Mouse (Mus musculus): Measurements from ENCODE around the gene Qrich1. TPM values are rescaled to one million over a fixed set of nuclear protein-coding genes. Genes with fewer than 3 reads are reported as not detected.

The Qrich1 gene
- polyA plus RNA-seq, 1 experiment from 2014 or later = 127 TPM

DNA sequence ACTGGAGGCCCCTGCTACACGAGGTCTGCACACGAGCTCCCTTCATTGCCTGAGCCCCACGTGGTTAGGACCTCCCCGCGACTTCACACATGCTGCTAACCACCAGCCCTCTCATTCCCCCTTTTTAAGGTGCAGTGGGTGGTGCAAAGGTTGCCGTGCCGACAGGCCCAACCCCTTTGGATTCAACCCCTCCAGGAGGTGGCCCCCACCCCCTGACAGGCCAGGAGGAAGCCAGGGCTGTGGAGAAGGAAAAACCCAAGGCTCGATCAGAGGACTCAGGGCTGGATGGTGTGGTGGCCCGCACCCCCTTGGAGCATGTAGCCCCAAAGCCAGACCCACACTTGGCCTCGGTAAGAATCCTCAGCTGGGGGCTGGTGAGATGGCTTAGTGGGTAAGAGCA, 21.7 kb upstream of the Qrich1 start:
- Histone ChIP-seq H3K27me3 (no peaks in the 10 kb centered on the region), H3K4me3 (no peak overlapping the region), H3K9ac (no peak overlapping the region), H3K9me3 (no peaks in the 10 kb centered on the region), H3K4me2 (no peak overlapping the region), H3K36me3 (peaks cover 77% of the 10 kb centered on the region), H3K4me1 (replicated peaks) (peaks cover 20% of the 10 kb centered on the region), H3K27ac (replicated peaks) (no peak overlapping the region)
- WGBS = 80% methylated on average over 10 of the region's 10 CpGs
- ATAC-seq (ENCODE audit: low FRiP score, low read depth) = no peak

DNA sequence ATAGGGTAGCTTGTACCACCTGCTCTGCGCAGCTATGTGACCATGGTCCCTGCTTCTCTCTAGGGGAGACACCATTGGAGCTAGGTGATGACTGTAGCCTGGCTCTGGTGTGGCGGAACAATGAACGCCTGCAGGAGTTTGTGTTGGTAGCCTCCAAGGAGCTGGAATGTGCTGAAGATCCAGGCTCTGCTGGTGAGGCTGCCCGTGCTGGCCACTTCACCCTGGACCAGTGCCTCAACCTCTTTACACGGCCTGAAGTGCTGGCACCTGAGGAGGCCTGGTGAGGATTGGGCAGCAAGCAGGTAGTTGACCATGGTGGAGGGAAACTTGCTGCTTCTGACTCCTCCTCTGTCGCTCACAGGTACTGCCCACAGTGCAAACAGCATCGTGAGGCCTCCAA, 17.4 kb upstream of the Qrich1 start:
- Histone ChIP-seq H3K36me3 (peaks cover 83% of the 10 kb centered on the region), H3K9ac (no peak overlapping the region), H3K4me1 (replicated peaks) (no peaks in the 10 kb centered on the region), H3K27ac (replicated peaks) (no peak overlapping the region), H3K4me2 (no peak overlapping the region), H3K27me3 (no peaks in the 10 kb centered on the region), H3K9me3 (no peaks in the 10 kb centered on the region), H3K4me3 (no peak overlapping the region)
- 95% methylated on average over 7 of the region's 7 CpGs for WGBS
- no peak for ATAC-seq (ENCODE audit: low FRiP score, low read depth)

GRCm38 (mm10) chr9:108499943-108500342, 16.7 kb upstream of the Qrich1 start:
- WGBS = 97% methylated on average over 15 of the region's 15 CpGs
- no peak for ATAC-seq (ENCODE audit: low FRiP score, low read depth)

DNA sequence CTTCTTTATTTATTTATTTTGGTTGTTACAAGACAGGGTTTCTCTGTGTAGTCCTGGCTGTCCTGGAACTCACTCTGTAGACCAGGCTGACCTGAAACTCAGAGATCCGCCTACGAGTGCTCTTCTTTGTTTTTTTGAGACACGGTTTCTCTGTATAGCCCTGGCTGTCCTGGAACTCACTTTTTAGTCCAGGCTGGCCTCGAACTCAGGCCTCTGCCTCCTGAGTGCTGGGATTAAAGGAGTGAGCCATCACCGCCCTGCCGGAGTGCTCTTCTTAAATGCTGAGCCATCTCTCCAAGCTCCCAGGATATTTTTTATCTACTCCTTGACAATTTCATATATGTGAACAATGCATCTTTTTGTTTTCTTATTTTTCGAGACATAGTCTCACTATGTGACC, 9.7 kb upstream of the Qrich1 start:
- peak overlapping the region; percentile 92 for H3K4me2 ChIP-seq
- peak overlapping the region; percentile 89 for H3K27ac ChIP-seq (replicated peaks)
- WGBS = 89% methylated on average over 7 of the region's 7 CpGs

More at GRCm38 (mm10) chr9:108499943-108500342, 16.7 kb upstream of the Qrich1 start:
- Histone ChIP-seq H3K4me3 (no peak overlapping the region), H3K27ac (replicated peaks) (no peak overlapping the region), H3K9me3 (no peaks in the 10 kb centered on the region), H3K4me1 (replicated peaks) (no peaks in the 10 kb centered on the region), H3K4me2 (no peak overlapping the region), H3K36me3 (peaks cover 76% of the 10 kb centered on the region), H3K9ac (no peak overlapping the region), H3K27me3 (no peaks in the 10 kb centered on the region)

DNA sequence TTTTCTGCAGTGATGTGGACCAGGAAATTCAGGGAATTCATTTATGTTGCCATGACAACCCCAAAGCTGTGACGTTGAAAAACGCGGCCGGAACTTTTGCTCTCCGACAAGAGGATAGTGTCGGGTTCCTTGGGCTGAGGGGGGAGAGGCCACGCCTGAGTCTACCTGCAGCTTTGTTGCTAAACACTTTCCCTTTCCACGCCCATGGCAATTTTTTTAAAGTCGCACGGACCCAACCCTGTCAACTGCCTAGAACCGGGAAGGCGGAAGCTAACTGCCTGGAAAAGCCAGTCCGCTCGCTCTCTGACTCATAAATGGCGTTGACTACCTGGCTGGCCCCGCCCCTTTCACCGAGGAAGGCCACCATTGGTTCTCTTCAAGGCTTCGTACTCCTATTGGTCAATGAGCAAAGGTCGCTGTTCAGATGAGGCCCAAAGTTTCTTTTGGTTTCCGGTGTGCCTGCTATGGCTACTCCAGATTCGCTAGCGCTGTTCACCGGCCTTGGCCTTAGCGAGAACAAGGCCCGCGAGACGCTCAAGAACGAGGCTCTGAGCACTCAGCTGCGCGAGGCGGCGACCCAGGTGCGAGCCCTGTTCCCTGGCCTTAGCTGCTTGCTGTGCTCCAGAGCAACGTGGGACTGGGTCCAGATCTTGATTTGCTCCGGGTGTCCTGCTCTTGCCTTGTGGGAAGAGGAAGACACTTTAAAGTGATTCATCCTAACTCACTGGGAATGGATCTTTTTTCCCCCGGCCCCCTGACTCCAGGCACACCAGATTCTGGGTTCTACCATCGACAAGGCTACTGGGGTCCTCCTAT, 8.8 kb upstream of the Qrich1 start, which contains the start of gene Qars:
Gene Qars (plus strand): TSS at position 88 of the 816 bp plus-strand sequence.
- peak; percentile 97 for ATAC-seq (ENCODE audit: low FRiP score, low read depth)

More for the DNA sequence above, 9.7 kb upstream of the Qrich1 start:
- H3K36me3 ChIP-seq = peaks cover 26% of the 10 kb centered on the region
- H3K4me3 ChIP-seq = peak overlapping the region; percentile 86; the same call in 1 of the 2 replicates
- no peak for ATAC-seq (ENCODE audit: low FRiP score, low read depth)
- H3K9ac ChIP-seq = peak overlapping the region; percentile 61; the same call in 1 of the 2 replicates
- peaks cover 20% of the 10 kb centered on the region for H3K4me1 ChIP-seq (replicated peaks)
- no peaks in the 10 kb centered on the region for H3K27me3 ChIP-seq
- H3K9me3 ChIP-seq = no peaks in the 10 kb centered on the region

DNA sequence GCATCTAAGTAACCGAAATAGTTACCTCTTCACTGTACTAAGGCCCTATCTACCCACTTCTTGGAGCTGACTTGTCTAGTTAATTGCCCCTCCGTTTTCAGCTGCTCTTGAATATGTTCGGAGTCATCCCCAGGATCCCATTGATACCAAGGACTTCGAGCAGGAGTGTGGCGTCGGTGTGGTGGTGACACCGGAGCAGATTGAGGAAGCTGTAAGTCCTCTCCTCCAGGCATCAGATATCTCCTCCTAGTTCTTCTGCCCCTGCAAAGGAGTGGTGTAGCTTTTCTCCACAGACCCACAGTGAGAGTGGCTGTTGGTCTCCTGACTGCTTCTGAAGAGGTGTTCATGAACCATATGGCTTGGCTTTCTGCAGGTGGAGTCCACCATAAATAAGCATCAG, 7.8 kb upstream of the Qrich1 start:
- H3K27ac ChIP-seq (replicated peaks) = no peak overlapping the region
- WGBS = 84% methylated on average over 7 of the region's 7 CpGs
- peak overlapping the region; percentile 61 for H3K9ac ChIP-seq
- H3K36me3 ChIP-seq = peaks cover 38% of the 10 kb centered on the region
- H3K9me3 ChIP-seq = no peaks in the 10 kb centered on the region
- H3K4me1 ChIP-seq (replicated peaks) = peaks cover 20% of the 10 kb centered on the region
- no peaks in the 10 kb centered on the region for H3K27me3 ChIP-seq
- peak overlapping the region; percentile 92 for H3K4me2 ChIP-seq
- H3K4me3 ChIP-seq = peak overlapping the region; percentile 86
- no peak for ATAC-seq (ENCODE audit: low FRiP score, low read depth)

More for the DNA sequence above, 8.8 kb upstream of the Qrich1 start, which contains the start of gene Qars:
- Histone ChIP-seq H3K4me2 (peak within 1 kb of the TSS; percentile 92), H3K27me3 (no peaks in the 10 kb centered on the region), H3K9me3 (no peaks in the 10 kb centered on the region), H3K9ac (peak within 1 kb of the TSS; percentile 61), H3K36me3 (peaks cover 32% of the 10 kb centered on the region), H3K4me3 (peak within 1 kb of the TSS; percentile 86), H3K27ac (replicated peaks) (peak within 1 kb of the TSS; percentile 89), H3K4me1 (replicated peaks) (peaks cover 20% of the 10 kb centered on the region)
- under 1% methylated on average over 37 of the region's 37 CpGs for WGBS

- Histone ChIP-seq H3K4me1 (replicated peaks) (peaks cover 31% of the 10 kb centered on the region), H3K9me3 (no peaks in the 10 kb centered on the region), H3K27ac (replicated peaks) (peak overlapping the region; percentile 99), H3K9ac (peak overlapping the region; percentile 94), H3K4me2 (peak overlapping the region; percentile 77), H3K4me3 (peak overlapping the region; percentile 94), H3K27me3 (no peaks in the 10 kb centered on the region), H3K36me3 (peaks cover 31% of the 10 kb centered on the region)
- ATAC-seq (ENCODE audit: low FRiP score, low read depth) = peak; percentile 81
- WGBS = 0% methylated on average over 47 of the region's 95 CpGs
Measured at GRCm38 (mm10) chr9:108517253-108517930, 786 bp downstream of the Qrich1 start.

DNA sequence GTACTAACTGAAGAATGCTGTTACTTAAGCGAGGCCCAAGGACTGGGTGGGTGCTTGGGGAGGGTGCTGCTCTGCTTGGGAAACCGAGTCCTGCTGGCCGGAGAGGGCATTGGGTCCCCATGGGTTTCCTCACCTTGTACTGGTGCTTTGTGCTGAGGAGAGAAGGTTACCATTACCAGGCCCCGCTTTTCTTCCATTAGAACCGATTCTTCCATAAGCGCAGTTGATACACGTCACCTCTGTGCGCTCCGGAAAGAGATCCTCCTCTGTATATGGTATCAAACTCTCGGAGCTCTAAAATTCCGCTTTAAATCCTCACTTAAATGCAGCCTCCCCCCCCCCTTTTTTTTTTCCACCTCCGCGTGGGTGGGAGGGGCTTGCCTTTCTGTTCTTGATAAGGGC, 1.3 kb downstream of the Qrich1 start:
- H3K4me2 ChIP-seq = peak overlapping the region; percentile 77
- 1% methylated on average over 13 of the region's 13 CpGs for WGBS
- H3K9me3 ChIP-seq = no peaks in the 10 kb centered on the region
- H3K27me3 ChIP-seq = no peaks in the 10 kb centered on the region
- peak overlapping the region; percentile 94 for H3K9ac ChIP-seq
- H3K4me1 ChIP-seq (replicated peaks) = peaks cover 31% of the 10 kb centered on the region
- no peak; the same call in 1 of the 2 replicates for ATAC-seq (ENCODE audit: low FRiP score, low read depth)
- H3K4me3 ChIP-seq = peak overlapping the region; percentile 94
- peak overlapping the region; percentile 99 for H3K27ac ChIP-seq (replicated peaks)
- H3K36me3 ChIP-seq = peaks cover 26% of the 10 kb centered on the region

- Histone ChIP-seq H3K9ac (no peak overlapping the region), H3K4me3 (no peak overlapping the region), H3K4me1 (replicated peaks) (peaks cover 23% of the 10 kb centered on the region), H3K9me3 (no peaks in the 10 kb centered on the region), H3K36me3 (no peaks in the 10 kb centered on the region), H3K27me3 (no peaks in the 10 kb centered on the region), H3K4me2 (no peak overlapping the region), H3K27ac (replicated peaks) (no peak overlapping the region)
- no peak for ATAC-seq (ENCODE audit: low FRiP score, low read depth)
- 88% methylated on average over 2 of the region's 2 CpGs for WGBS
Measured at GRCm38 (mm10) chr9:108521604-108522003, 5.0 kb downstream of the Qrich1 start.

DNA sequence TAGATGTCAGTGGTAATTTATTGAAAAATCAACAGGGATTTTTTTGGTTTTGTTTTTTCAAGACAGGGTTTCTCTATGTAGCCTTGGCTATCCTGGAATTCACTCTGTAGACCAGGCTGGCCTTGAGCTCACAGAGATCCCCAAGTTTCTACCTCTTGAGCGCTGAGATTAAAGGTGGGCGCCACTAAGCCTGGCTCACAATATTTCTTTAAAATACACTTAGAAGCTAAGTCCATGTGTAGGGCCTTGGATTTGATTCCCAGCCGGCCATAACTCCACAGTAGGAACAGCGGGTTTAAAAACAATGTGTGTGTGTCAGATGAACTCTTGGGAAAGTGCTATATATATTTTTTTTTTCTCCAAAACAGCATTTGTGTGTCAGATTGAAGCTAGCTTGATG, 6.7 kb downstream of the Qrich1 start:
- Histone ChIP-seq H3K9ac (no peak overlapping the region), H3K4me1 (replicated peaks) (peaks cover 23% of the 10 kb centered on the region), H3K4me3 (no peak overlapping the region), H3K36me3 (peaks cover 1% of the 10 kb centered on the region; the same call in 1 of the 2 replicates), H3K27me3 (no peaks in the 10 kb centered on the region), H3K27ac (replicated peaks) (no peak overlapping the region), H3K4me2 (no peak overlapping the region), H3K9me3 (no peaks in the 10 kb centered on the region)
- 99% methylated on average over 4 of the region's 4 CpGs for whole genome bisulfite sequencing
- ATAC-seq (ENCODE audit: low FRiP score, low read depth) = no peak

- Histone ChIP-seq H3K36me3 (peaks cover 22% of the 10 kb centered on the region), H3K27me3 (no peaks in the 10 kb centered on the region), H3K4me2 (no peak overlapping the region), H3K27ac (replicated peaks) (no peak overlapping the region), H3K4me1 (replicated peaks) (peaks cover 6% of the 10 kb centered on the region), H3K9ac (no peak overlapping the region), H3K9me3 (no peaks in the 10 kb centered on the region), H3K4me3 (no peak overlapping the region)
- 84% methylated on average over 3 of the region's 3 CpGs for WGBS
- ATAC-seq (ENCODE audit: low FRiP score, low read depth) = no peak
Measured at GRCm38 (mm10) chr9:108525400-108525799, 8.8 kb downstream of the Qrich1 start.

DNA sequence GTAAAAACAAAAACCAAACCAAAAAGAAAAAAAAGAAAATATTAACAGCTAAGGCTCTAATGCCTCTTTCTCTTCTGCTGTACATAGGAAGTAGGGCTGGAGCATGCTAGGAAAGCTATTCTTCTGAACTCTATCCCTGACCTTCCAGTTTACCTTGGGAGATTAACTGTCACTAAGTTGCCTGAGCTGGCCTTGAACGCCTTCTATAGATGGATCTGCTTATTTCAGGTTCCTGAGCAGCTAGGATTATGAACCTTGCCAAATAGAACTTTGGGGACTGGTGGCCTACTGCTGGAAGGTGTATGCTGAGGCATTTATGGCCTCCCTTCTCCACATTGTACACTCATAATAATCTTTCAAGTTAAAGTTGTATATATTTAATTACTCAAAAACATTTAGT, 14.3 kb downstream of the Qrich1 start:
- Histone ChIP-seq H3K4me2 (no peak overlapping the region), H3K9ac (no peak overlapping the region), H3K27me3 (no peaks in the 10 kb centered on the region), H3K36me3 (peaks cover 73% of the 10 kb centered on the region), H3K27ac (replicated peaks) (no peak overlapping the region), H3K9me3 (no peaks in the 10 kb centered on the region), H3K4me3 (no peak overlapping the region), H3K4me1 (replicated peaks) (no peaks in the 10 kb centered on the region)
- 96% methylated on average over 1 of the region's 1 CpGs for WGBS
- no peak for ATAC-seq (ENCODE audit: low FRiP score, low read depth)
